Mouse (Mus musculus): ENCODE data around the gene Prorsd1. TPM values are rescaled to one million over a fixed set of nuclear protein-coding genes. Genes with fewer than 3 reads are reported as not detected.

The Prorsd1 gene
- polyA plus RNA-seq, 1 experiment from 2014 or later, result 23.5 TPM

DNA sequence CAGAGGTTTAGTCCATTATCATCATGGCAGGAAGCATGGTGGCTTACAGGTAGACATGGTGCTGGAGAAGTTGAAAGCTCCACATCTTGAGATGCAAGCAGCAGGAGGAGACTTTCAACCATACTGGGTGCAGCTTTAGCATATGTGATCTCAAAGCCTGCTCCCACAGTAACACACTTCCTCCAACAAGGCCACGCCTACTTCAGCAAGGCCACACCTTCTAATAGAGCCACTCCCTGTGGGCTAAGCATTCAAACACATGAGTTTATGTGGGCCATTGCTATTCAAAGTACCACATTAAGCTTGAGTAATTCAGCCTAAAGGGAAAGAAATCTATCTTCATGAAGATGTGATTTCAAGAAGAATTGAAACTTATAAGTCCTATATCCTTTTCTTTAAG is 21.7 kb downstream of the Prorsd1 start:
- no peaks in the 10 kb centered on the region for H3K4me1 ChIP-seq (replicated peaks)
- no peaks in the 10 kb centered on the region for H3K9me3 ChIP-seq (replicated peaks)
- no peak overlapping the region for H3K9ac ChIP-seq
- H3K4me3 ChIP-seq, result no peak overlapping the region
- no peaks in the 10 kb centered on the region for H3K27me3 ChIP-seq (replicated peaks)
- no peak for ATAC-seq (ENCODE audit: insufficient number of reproducible peaks, low FRiP score)
- H3K27ac ChIP-seq (ENCODE audit: poor library complexity, severe bottlenecking), result no peak overlapping the region
- H3K4me2 ChIP-seq, result no peak overlapping the region
- WGBS, result 88% methylated on average over 1 of the region's 1 CpGs
- H3K36me3 ChIP-seq, result peaks cover 25% of the 10 kb centered on the region

GRCm38 (mm10) chr11:29474676-29475075 is 40.2 kb downstream of the Prorsd1 start:
- H3K4me1 ChIP-seq (replicated peaks), result no peaks in the 10 kb centered on the region
- no peak overlapping the region for H3K4me3 ChIP-seq
- no peaks in the 10 kb centered on the region for H3K27me3 ChIP-seq (replicated peaks)
- no peaks in the 10 kb centered on the region for H3K9me3 ChIP-seq (replicated peaks)
- H3K4me2 ChIP-seq, result no peak overlapping the region
- H3K36me3 ChIP-seq, result peaks cover 28% of the 10 kb centered on the region
- H3K9ac ChIP-seq, result no peak overlapping the region
- no peak for ATAC-seq (ENCODE audit: insufficient number of reproducible peaks, low FRiP score)
- no peak overlapping the region for H3K27ac ChIP-seq (ENCODE audit: poor library complexity, severe bottlenecking)

Other genes starting within 250 kb of the Prorsd1 start
- gene Ccdc88a, start 141.4 kb downstream of the Prorsd1 start, polyA plus RNA-seq (2016; fragmentation: Nextera tagmentation; extraction: Ambion mirVana), result 31.4 and 32.0 TPM in 2 replicates
- gene Mtif2, start 11.4 kb upstream of the Prorsd1 start, polyA plus RNA-seq (2016; fragmentation: Nextera tagmentation; extraction: Ambion mirVana), result 39.4 and 40.8 TPM in 2 replicates
- gene Clhc1, start 32.9 kb upstream of the Prorsd1 start, polyA plus RNA-seq (2016; fragmentation: Nextera tagmentation; extraction: Ambion mirVana), result 0.10 and 0.49 TPM in 2 replicates
- 676 and 709 TPM in 2 replicates for gene Rps27a, start 33.1 kb upstream of the Prorsd1 start, polyA plus RNA-seq (2016; fragmentation: Nextera tagmentation; extraction: Ambion mirVana)
- gene Rtn4, start 177.9 kb upstream of the Prorsd1 start, polyA plus RNA-seq (2016; fragmentation: Nextera tagmentation; extraction: Ambion mirVana), result 77.8 and 81.6 TPM in 2 replicates